Mouse (Mus musculus): ENCODE measurements around the gene March2. TPM values are rescaled to one million over a fixed set of nuclear protein-coding genes. Genes with fewer than 3 reads are reported as not detected.

The March2 gene
- total RNA-seq (2023), result 10 to 100 TPM; 53.2 to 58.4 TPM

GRCm38 (mm10) chr17:33718384-33718881, at the start of gene March2:
TSS of gene March2 (minus strand) at chr17:33718670.

GRCm38 (mm10) chr17:33760255-33761165, 42.0 kb upstream of the March2 start, which contains the start of gene Rab11b:
TSS of gene Rab11b (minus strand) at chr17:33760530.

GRCm38 (mm10) chr17:33686760-33687159, 31.7 kb downstream of the March2 start, which contains the start of gene Hnrnpm:
TSS of gene Hnrnpm (minus strand) at chr17:33686860.

GRCm38 (mm10) chr17:33637516-33638276, 80.8 kb downstream of the March2 start, which contains the start of gene Pram1:
TSS of gene Pram1 (plus strand) at chr17:33638056.

Other genes with a start within 250 kb of the March2 start
- gene Adamts10, start 194.5 kb downstream of the March2 start, total RNA-seq (2023), result 10 to 100 TPM; 41.3 to 45.8 TPM
- gene Myo1f, start 163.0 kb downstream of the March2 start, total RNA-seq (2023), result 100 to 1,000 TPM; 487 to 492 TPM
- 10 to 100 TPM; 57.2 to 61.6 TPM for gene Zfp414, start 89.6 kb downstream of the March2 start, total RNA-seq (2023)
- 100 to 1,000 TPM; 300 to 315 TPM for gene Pram1, start 80.6 kb downstream of the March2 start, total RNA-seq (2023)
- 100 to 1,000 TPM; 176 to 180 TPM for gene Hnrnpm, start 31.8 kb downstream of the March2 start, total RNA-seq (2023)
- 100 to 1,000 TPM; 157 to 164 TPM for gene Rab11b, start 41.9 kb upstream of the March2 start, total RNA-seq (2023)
- 1 to 10 TPM; 1.9 to 2.0 TPM for gene Angptl4, start 63.2 kb upstream of the March2 start, total RNA-seq (2023)
- gene Kank3, start 91.8 kb upstream of the March2 start, total RNA-seq (2023), result 1 to 10 TPM; 4.7 to 6.3 TPM
- 1,000 to 10,000 TPM; 1,192 to 1,292 TPM for gene Rps28, start 105.9 kb upstream of the March2 start, total RNA-seq (2023)
- gene Ndufa7, start 105.9 kb upstream of the March2 start, total RNA-seq (2023), result 100 to 1,000 TPM; 111 TPM
- 1 to 10 TPM; 1.4 to 1.6 TPM for gene Cd320, start 124.4 kb upstream of the March2 start, total RNA-seq (2023)
- gene Gm7029, start 155.2 kb upstream of the March2 start, total RNA-seq (2023), result not detected
- 10 to 100 TPM; 43.5 to 51.2 TPM for gene Kifc1, start 172.0 kb upstream of the March2 start, total RNA-seq (2023)
- gene Platr17, start 186.5 kb upstream of the March2 start, total RNA-seq (2023), result under 1 TPM in 1 of 2 experiments, not detected in 1; 0.75 TPM
- gene Daxx, start 190.7 kb upstream of the March2 start, total RNA-seq (2023), result 10 to 100 TPM; 31.0 to 43.2 TPM
- gene Tapbp, start 197.2 kb upstream of the March2 start, total RNA-seq (2023), result 100 to 1,000 TPM; 223 to 251 TPM
- gene Zbtb22, start 197.2 kb upstream of the March2 start, total RNA-seq (2023), result 10 to 100 TPM; 33.5 to 33.8 TPM
- gene Rgl2, start 210.9 kb upstream of the March2 start, total RNA-seq (2023), result 100 to 1,000 TPM; 227 to 229 TPM
- 10 to 100 TPM; 47.8 to 54.5 TPM for gene Pfdn6, start 221.7 kb upstream of the March2 start, total RNA-seq (2023)
- 10 to 100 TPM; 21.7 to 22.4 TPM for gene Wdr46, start 222.0 kb upstream of the March2 start, total RNA-seq (2023)
- gene B3galt4, start 232.8 kb upstream of the March2 start, total RNA-seq (2023), result 10 to 100 TPM; 10.3 to 10.5 TPM
- gene Vps52, start 237.1 kb upstream of the March2 start, total RNA-seq (2023), result 10 to 100 TPM; 54.0 to 58.9 TPM
- gene Rps18, start 237.3 kb upstream of the March2 start, total RNA-seq (2023), result 100 to 1,000 TPM; 476 to 509 TPM

Measured in neutrophil, adult 83 days (primary cell).